Mouse (Mus musculus) cortical plate, adult 2 months (tissue): ENCODE results near the gene Erp29. TPM values are rescaled to one million over a fixed set of nuclear protein-coding genes. Genes with fewer than 3 reads are reported as not detected.

Experiments
- H3K27ac ChIP-seq: fragments of 200-500 bp; 2 replicates; pipeline ENCODE4 v1.5.1; 2012; ENCODE audit warnings: low read length, control low read depth, inconsistent platforms; ENCODE audit not compliant: insufficient read depth
- H3K4me1 ChIP-seq: fragments of 200-500 bp; 2 replicates; pipeline ENCODE4 v1.6.1; 2011; ENCODE audit warnings: low read length; ENCODE audit not compliant: control insufficient read depth, insufficient read depth
- H3K4me3 ChIP-seq: fragments of 200-500 bp; 2 replicates; pipeline ENCODE4 v1.5.1; 2011; ENCODE audit warnings: mild to moderate bottlenecking, low read length, control low read depth; ENCODE audit not compliant: insufficient read depth
- CTCF ChIP-seq: fragments of 200-500 bp; IDR thresholded peaks from 2 replicates; pipeline ENCODE4 v1.5.1; 2011; ENCODE audit warnings: mild to moderate bottlenecking, control low read depth, low read length; ENCODE audit not compliant: insufficient read depth; ENCODE audit errors: extremely low read depth
- POLR2A ChIP-seq: fragments of 200-500 bp; IDR thresholded peaks from 2 replicates; pipeline ENCODE4 v1.6.1; 2011; ENCODE audit warnings: mild to moderate bottlenecking, low read length, control low read depth; ENCODE audit not compliant: insufficient read depth; ENCODE audit errors: extremely low read depth
- polyA plus RNA-seq: library from polyadenylated mRNA; depleted of rRNA; stranded (reverse); fragments of >200 nt; gene quantifications from 2 replicates; pipeline ENCODE4 v1.2.3, GENCODE M21; 2012

Erp29 gene
- polyA plus RNA-seq, 1 experiment, result 92.1 TPM

- H3K4me3 ChIP-seq, result peak overlapping the region; percentile 84
- 0 out of 2 replicates have a peak, but pooled peaks cover 1% of the 10 kb centered on the region for H3K4me1 ChIP-seq
- no peak overlapping the region for H3K27ac ChIP-seq
- TF ChIP-seq CTCF (no peak), POLR2A (no peak)
Observed at GRCm38 (mm10) chr5:121451203-121451602, 1.1 kb downstream of the Erp29 start.

GRCm38 (mm10) chr5:121450476-121450875 is 1.8 kb downstream of the Erp29 start:
- Histone ChIP-seq H3K4me3 (no peak overlapping the region), H3K4me1 (0 out of 2 replicates have a peak, but pooled peaks cover 1% of the 10 kb centered on the region), H3K27ac (no peak overlapping the region)
- no peak for TF ChIP-seq POLR2A

- TF ChIP-seq POLR2A (no peak), CTCF (peak; percentile 14; the same call in 1 of the 2 replicates)
- Histone ChIP-seq H3K27ac (no peak overlapping the region), H3K4me1 (0 out of 2 replicates have a peak, but pooled peaks cover 1% of the 10 kb centered on the region), H3K4me3 (no peak overlapping the region)
Observed at GRCm38 (mm10) chr5:121449976-121450375, 2.3 kb downstream of the Erp29 start.

- Histone ChIP-seq H3K4me1 (0 out of 2 replicates have a peak, but pooled peaks cover 1% of the 10 kb centered on the region), H3K4me3 (no peak overlapping the region), H3K27ac (no peak overlapping the region)
- TF ChIP-seq CTCF, result 0 out of 2 replicates have a peak, but pooled peaks have one; percentile 19
- TF ChIP-seq POLR2A, result no peak
Observed at GRCm38 (mm10) chr5:121448450-121448849, 3.9 kb downstream of the Erp29 start.

GRCm38 (mm10) chr5:121444870-121445269 is 7.4 kb downstream of the Erp29 start:
- H3K27ac ChIP-seq, result no peak overlapping the region
- no peak for TF ChIP-seq POLR2A
- no peak for TF ChIP-seq CTCF
- no peak overlapping the region for H3K4me3 ChIP-seq
- no peaks in the 10 kb centered on the region for H3K4me1 ChIP-seq

- Histone ChIP-seq H3K4me1 (no peaks in the 10 kb centered on the region), H3K27ac (no peak overlapping the region), H3K4me3 (no peak overlapping the region)
- TF ChIP-seq CTCF (peak; percentile 11; the same call in 1 of the 2 replicates), POLR2A (no peak)
Observed at GRCm38 (mm10) chr5:121443548-121443947, 8.8 kb downstream of the Erp29 start.

GRCm38 (mm10) chr5:121438756-121439155 is 13.6 kb downstream of the Erp29 start:
- TF ChIP-seq CTCF (no peak), POLR2A (no peak)
- Histone ChIP-seq H3K27ac (no peak overlapping the region), H3K4me3 (no peak overlapping the region), H3K4me1 (no peaks in the 10 kb centered on the region)

- no peak overlapping the region for H3K27ac ChIP-seq
- no peaks in the 10 kb centered on the region for H3K4me1 ChIP-seq
- no peak overlapping the region for H3K4me3 ChIP-seq
- TF ChIP-seq CTCF (no peak), POLR2A (no peak)
Observed at GRCm38 (mm10) chr5:121438131-121438530, 14.2 kb downstream of the Erp29 start.

- Histone ChIP-seq H3K27ac (no peak overlapping the region; the same call in 1 of the 2 replicates), H3K4me3 (no peak overlapping the region), H3K4me1 (no peaks in the 10 kb centered on the region)
- TF ChIP-seq CTCF (no peak), POLR2A (no peak)
Observed at GRCm38 (mm10) chr5:121428954-121429353, 23.4 kb downstream of the Erp29 start.

- no peak for TF ChIP-seq CTCF
- TF ChIP-seq POLR2A, result no peak
- Histone ChIP-seq H3K27ac (no peak overlapping the region), H3K4me3 (no peak overlapping the region), H3K4me1 (peaks cover 5% of the 10 kb centered on the region; the same call in 1 of the 2 replicates)
Observed at GRCm38 (mm10) chr5:121423297-121423696, 29.0 kb downstream of the Erp29 start.

GRCm38 (mm10) chr5:121422787-121423186 is 29.5 kb downstream of the Erp29 start:
- H3K27ac ChIP-seq, result no peak overlapping the region
- no peak for TF ChIP-seq POLR2A
- no peak for TF ChIP-seq CTCF
- H3K4me1 ChIP-seq, result peaks cover 5% of the 10 kb centered on the region; the same call in 1 of the 2 replicates
- H3K4me3 ChIP-seq, result no peak overlapping the region
